Mouse (Mus musculus): ENCODE results near the gene Olfr556. TPM values are rescaled to one million over a fixed set of nuclear protein-coding genes. Genes with fewer than 3 reads are reported as not detected.

Gene Olfr556
- polyA plus RNA-seq, 1 experiment from 2014 or later, result not detected

DNA sequence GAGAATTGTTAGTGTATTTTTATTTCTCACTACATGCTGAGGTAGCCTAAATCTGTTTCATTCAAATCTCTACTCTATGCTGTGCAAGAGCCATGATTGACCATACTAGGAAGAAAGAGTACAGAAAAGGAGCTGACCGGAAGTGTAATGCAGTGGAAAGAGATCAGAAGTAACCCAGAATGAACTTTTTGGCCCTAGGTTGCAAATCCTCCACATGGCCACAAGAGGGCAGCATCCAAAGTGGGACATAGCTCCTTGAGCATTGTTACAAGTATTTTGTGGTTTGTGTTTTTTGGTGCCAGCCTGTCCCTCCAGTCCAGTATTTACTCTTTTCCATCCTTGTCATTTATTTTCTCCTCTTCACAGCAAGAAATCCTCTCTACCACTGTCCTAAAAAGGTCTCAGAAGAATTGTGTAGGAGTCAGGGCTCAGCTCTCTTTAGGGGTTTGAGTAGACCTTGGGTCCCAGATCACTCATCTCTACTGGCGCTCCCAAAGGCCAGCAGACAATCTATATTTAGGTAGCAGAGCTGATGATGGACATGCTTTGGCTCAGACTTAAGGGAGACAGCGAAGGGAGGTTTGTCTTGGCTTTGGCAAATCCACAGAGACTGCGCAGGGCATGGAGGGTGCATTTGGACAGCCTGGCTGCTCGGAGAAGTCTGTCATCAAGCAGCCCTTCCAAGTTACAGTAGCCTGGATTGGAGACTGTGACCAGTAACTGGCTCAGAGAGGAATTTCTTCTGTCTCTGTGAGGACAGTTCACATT lies 30.8 kb downstream of the Olfr556 start, which contains the start of gene Olfr557:
TSS of gene Olfr557 (plus strand) at position 553 of the 768 bp plus-strand sequence.
- Histone ChIP-seq H3K36me3 (no peaks in the 10 kb centered on the region), H3K27ac (no peak within 1 kb of the TSS), H3K9me3 (no peaks in the 10 kb centered on the region), H3K9ac (no peak within 1 kb of the TSS), H3K4me2 (replicated peaks) (no peak within 1 kb of the TSS), H3K27me3 (replicated peaks) (no peaks in the 10 kb centered on the region), H3K4me1 (replicated peaks) (no peaks in the 10 kb centered on the region), H3K4me3 (replicated peaks) (no peak within 1 kb of the TSS)
- no peak for ATAC-seq
- whole genome bisulfite sequencing, result 77% methylated on average over 5 of the region's 5 CpGs

DNA sequence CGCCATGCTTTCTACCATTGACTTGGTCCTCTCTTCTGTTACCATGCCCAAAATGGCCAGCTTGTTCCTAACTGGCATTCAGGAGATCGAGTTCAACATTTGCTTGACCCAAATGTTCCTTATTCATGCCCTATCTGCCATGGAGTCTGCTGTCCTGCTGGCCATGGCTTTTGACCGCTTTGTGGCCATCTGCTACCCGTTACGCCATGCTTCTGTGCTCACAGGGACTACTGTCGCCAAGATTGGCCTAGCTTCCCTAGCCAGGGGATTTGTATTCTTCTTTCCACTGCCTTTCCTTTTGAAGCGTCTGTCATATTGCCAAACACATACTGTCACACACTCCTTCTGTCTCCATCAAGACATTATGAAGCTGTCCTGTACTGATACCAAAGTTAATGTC lies 33.8 kb downstream of the Olfr556 start:
- H3K4me2 ChIP-seq (replicated peaks), result no peak overlapping the region
- no peaks in the 10 kb centered on the region for H3K36me3 ChIP-seq
- H3K9ac ChIP-seq, result no peak overlapping the region
- H3K4me3 ChIP-seq (replicated peaks), result no peak overlapping the region
- 86% methylated on average over 7 of the region's 7 CpGs for WGBS
- no peaks in the 10 kb centered on the region for H3K4me1 ChIP-seq (replicated peaks)
- no peaks in the 10 kb centered on the region for H3K9me3 ChIP-seq
- no peak for ATAC-seq
- no peak overlapping the region for H3K27ac ChIP-seq
- H3K27me3 ChIP-seq (replicated peaks), result no peaks in the 10 kb centered on the region

DNA sequence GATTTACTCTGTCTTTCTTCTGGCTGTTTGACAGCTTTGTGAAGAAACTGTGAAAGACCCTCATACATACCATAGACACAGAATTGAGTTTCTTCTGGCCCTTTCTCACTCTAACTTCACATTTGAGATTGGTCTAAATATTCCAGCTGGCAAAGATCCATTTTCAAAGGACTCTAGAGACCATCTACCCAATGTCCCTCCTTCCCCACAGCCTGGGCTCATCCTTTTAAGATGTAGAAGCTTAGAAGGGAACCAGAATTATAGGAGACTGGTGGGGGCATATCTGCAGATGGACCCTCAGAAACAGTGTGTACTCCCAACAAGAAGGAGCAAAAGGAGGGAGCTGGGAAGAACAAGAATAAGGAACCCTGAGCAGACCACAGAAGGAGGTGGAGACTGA lies 37.2 kb downstream of the Olfr556 start, which contains the start of gene Olfr558:
TSS of gene Olfr558 (plus strand) at position 301 of the 400 bp plus-strand sequence.
- Histone ChIP-seq H3K9me3 (no peaks in the 10 kb centered on the region), H3K9ac (no peak within 1 kb of the TSS), H3K27ac (no peak within 1 kb of the TSS), H3K27me3 (replicated peaks) (no peaks in the 10 kb centered on the region), H3K36me3 (no peaks in the 10 kb centered on the region), H3K4me1 (replicated peaks) (no peaks in the 10 kb centered on the region), H3K4me3 (replicated peaks) (no peak within 1 kb of the TSS), H3K4me2 (replicated peaks) (no peak within 1 kb of the TSS)
- no peak for ATAC-seq

DNA sequence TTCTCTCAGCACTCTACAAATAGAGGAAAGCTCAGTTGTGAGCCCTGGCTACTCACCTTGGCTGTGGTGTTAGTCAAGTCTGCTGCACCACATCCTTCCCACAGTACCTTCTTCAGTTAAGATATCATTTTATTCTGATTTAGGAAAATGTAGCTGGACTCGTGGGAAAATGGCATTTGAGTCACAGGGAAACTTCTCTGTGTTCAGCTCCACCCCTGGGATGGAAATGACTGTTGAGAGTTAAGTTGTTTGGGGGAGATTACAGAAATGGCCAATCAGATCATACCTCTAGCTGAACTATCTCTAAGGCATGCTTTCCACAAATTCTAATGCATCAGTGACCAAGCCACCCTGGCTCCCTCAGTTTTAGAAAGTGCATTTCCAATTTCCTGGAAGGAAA lies 54.3 kb downstream of the Olfr556 start, which contains the start of gene Olfr33:
TSS of gene Olfr33 (minus strand) at position 101 of the 400 bp plus-strand sequence.
- Histone ChIP-seq H3K36me3 (no peaks in the 10 kb centered on the region), H3K4me1 (replicated peaks) (no peaks in the 10 kb centered on the region), H3K27ac (no peak within 1 kb of the TSS), H3K9ac (no peak within 1 kb of the TSS), H3K4me3 (replicated peaks) (no peak within 1 kb of the TSS), H3K9me3 (no peaks in the 10 kb centered on the region), H3K27me3 (replicated peaks) (no peaks in the 10 kb centered on the region), H3K4me2 (replicated peaks) (no peak within 1 kb of the TSS)
- WGBS, result 41% methylated on average over 1 of the region's 1 CpGs
- ATAC-seq, result no peak

Other genes starting within 250 kb of the Olfr556 start
- gene Rrm1, start 223.2 kb upstream of the Olfr556 start, polyA plus RNA-seq (2015; fragmentation: Nextera tagmentation; extraction: Ambion mirVana), result 127 and 138 TPM in 2 replicates
- gene Olfr543, start 183.2 kb upstream of the Olfr556 start, polyA plus RNA-seq (2015; fragmentation: Nextera tagmentation; extraction: Ambion mirVana), result 0.13 and 0.19 TPM in 2 replicates
- gene Olfr544, start 176.6 kb upstream of the Olfr556 start, polyA plus RNA-seq (2015; fragmentation: Nextera tagmentation; extraction: Ambion mirVana), result 0.06 TPM in 1 of 2 replicates, not detected in the other
- 0.05 TPM in 1 of 2 replicates, not detected in the other for gene Olfr545, start 165.3 kb upstream of the Olfr556 start, polyA plus RNA-seq (2015; fragmentation: Nextera tagmentation; extraction: Ambion mirVana)
- gene Olfr547, start 130.2 kb upstream of the Olfr556 start, polyA plus RNA-seq (2015; fragmentation: Nextera tagmentation; extraction: Ambion mirVana), result not detected in 2 replicates
- gene Olfr548-ps1, start 124.0 kb upstream of the Olfr556 start, polyA plus RNA-seq (2015; fragmentation: Nextera tagmentation; extraction: Ambion mirVana), result not detected in 2 replicates
- gene Olfr549, start 115.0 kb upstream of the Olfr556 start, polyA plus RNA-seq (2015; fragmentation: Nextera tagmentation; extraction: Ambion mirVana), result not detected in 2 replicates
- 0.56 and 1.2 TPM in 2 replicates for gene Trim21, start 99.4 kb upstream of the Olfr556 start, polyA plus RNA-seq (2015; fragmentation: Nextera tagmentation; extraction: Ambion mirVana)
- not detected in 2 replicates for gene Olfr550, start 93.5 kb upstream of the Olfr556 start, polyA plus RNA-seq (2015; fragmentation: Nextera tagmentation; extraction: Ambion mirVana)
- gene Olfr551, start 73.0 kb upstream of the Olfr556 start, polyA plus RNA-seq (2015; fragmentation: Nextera tagmentation; extraction: Ambion mirVana), result not detected in 2 replicates
- gene Olfr552, start 67.1 kb upstream of the Olfr556 start, polyA plus RNA-seq (2015; fragmentation: Nextera tagmentation; extraction: Ambion mirVana), result not detected in 2 replicates
- gene Olfr553, start 46.7 kb upstream of the Olfr556 start, polyA plus RNA-seq (2015; fragmentation: Nextera tagmentation; extraction: Ambion mirVana), result not detected in 2 replicates
- not detected in 2 replicates for gene Olfr554, start 26.5 kb upstream of the Olfr556 start, polyA plus RNA-seq (2015; fragmentation: Nextera tagmentation; extraction: Ambion mirVana)
- gene Olfr555, start 6.1 kb upstream of the Olfr556 start, polyA plus RNA-seq (2015; fragmentation: Nextera tagmentation; extraction: Ambion mirVana), result not detected in 2 replicates
- 11.0 and 11.6 TPM in 2 replicates for gene Trim68, start 22.4 kb downstream of the Olfr556 start, polyA plus RNA-seq (2015; fragmentation: Nextera tagmentation; extraction: Ambion mirVana)
- gene Olfr557, start 31.0 kb downstream of the Olfr556 start, polyA plus RNA-seq (2015; fragmentation: Nextera tagmentation; extraction: Ambion mirVana), result not detected in 2 replicates
- gene Olfr558, start 37.3 kb downstream of the Olfr556 start, polyA plus RNA-seq (2015; fragmentation: Nextera tagmentation; extraction: Ambion mirVana), result 0.20 and 0.28 TPM in 2 replicates
- gene Olfr33, start 54.2 kb downstream of the Olfr556 start, polyA plus RNA-seq (2015; fragmentation: Nextera tagmentation; extraction: Ambion mirVana), result not detected in 2 replicates
- not detected in 2 replicates for gene Olfr559, start 62.6 kb downstream of the Olfr556 start, polyA plus RNA-seq (2015; fragmentation: Nextera tagmentation; extraction: Ambion mirVana)
- gene Olfr560, start 94.5 kb downstream of the Olfr556 start, polyA plus RNA-seq (2015; fragmentation: Nextera tagmentation; extraction: Ambion mirVana), result not detected in 2 replicates
- gene Olfr78, start 94.6 kb downstream of the Olfr556 start, polyA plus RNA-seq (2015; fragmentation: Nextera tagmentation; extraction: Ambion mirVana), result 0.40 and 0.55 TPM in 2 replicates
- gene Olfr561, start 106.3 kb downstream of the Olfr556 start, polyA plus RNA-seq (2015; fragmentation: Nextera tagmentation; extraction: Ambion mirVana), result not detected in 2 replicates
- not detected in 2 replicates for gene Olfr564, start 138.6 kb downstream of the Olfr556 start, polyA plus RNA-seq (2015; fragmentation: Nextera tagmentation; extraction: Ambion mirVana)
- not detected in 2 replicates for gene Olfr566, start 193.9 kb downstream of the Olfr556 start, polyA plus RNA-seq (2015; fragmentation: Nextera tagmentation; extraction: Ambion mirVana)
- not detected in 2 replicates for gene Olfr568, start 212.2 kb downstream of the Olfr556 start, polyA plus RNA-seq (2015; fragmentation: Nextera tagmentation; extraction: Ambion mirVana)
- gene Olfr569, start 226.0 kb downstream of the Olfr556 start, polyA plus RNA-seq (2015; fragmentation: Nextera tagmentation; extraction: Ambion mirVana), result not detected in 2 replicates
- not detected in 2 replicates for gene Olfr570, start 229.7 kb downstream of the Olfr556 start, polyA plus RNA-seq (2015; fragmentation: Nextera tagmentation; extraction: Ambion mirVana)